Mouse (Mus musculus) frontal cortex, postnatal 14 days (tissue): ENCODE measurements around the gene Ranbp6.
A peak's percentile ranks its signal among the peaks of the same experiment; 100 is the strongest.

ENCODE experiments used
- DNase-seq, 2 experiments: peaks; one replicate each; pipeline ENCODE4 v3.0.0; 2022; ENCODE audit warnings: low spot score in 2 of 2

Ranbp6 gene

DNA sequence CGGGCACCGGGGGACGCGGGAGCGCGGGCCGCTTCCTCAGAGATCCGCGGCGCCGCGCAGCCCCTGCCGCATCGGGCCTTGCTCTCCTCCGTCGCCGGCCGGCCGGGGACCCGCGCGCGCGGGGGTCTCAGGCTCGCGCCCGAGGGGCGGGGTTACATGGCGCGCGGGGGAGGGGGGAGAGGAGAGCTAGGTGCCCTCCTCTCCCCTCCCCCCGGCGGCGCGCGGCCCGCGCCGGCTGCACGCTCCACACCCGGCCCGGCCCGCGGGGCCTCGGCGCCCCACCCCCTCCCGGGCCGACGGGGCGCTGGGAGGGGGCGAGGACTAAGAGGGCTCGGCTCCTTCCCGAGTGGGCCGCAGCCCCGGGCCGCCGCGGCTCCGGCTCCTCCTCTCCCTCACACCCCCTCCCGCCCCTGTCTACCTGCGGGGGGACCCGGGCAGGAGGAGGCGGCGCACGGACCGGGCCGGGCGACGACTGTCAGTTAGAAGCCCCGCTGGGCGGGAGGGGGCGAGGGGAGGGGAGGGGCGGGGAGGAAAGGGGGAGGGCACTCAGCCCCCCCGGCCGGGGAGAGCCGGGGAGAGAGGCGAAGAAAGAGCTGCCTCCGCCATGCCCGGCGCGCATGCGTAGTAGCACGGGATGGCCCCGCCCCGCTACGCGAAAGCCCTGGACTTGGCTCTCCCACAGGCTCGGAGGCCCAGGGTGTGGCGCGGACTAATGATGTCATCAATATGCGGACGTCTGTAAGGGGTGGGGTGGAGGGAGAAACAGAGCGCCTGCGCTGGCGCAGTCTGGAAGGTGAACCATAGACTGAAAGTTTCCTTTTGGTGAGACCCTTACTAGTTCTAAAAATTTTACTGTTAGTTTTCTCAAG, 6.6 kb downstream of the Ranbp6 start, which contains the start of gene 9930021J03Rik:
Gene 9930021J03Rik (minus strand): TSS at position 73 of the 869 bp plus-strand sequence.
- peak; percentile 96 to 98 for DNase-seq

DNA sequence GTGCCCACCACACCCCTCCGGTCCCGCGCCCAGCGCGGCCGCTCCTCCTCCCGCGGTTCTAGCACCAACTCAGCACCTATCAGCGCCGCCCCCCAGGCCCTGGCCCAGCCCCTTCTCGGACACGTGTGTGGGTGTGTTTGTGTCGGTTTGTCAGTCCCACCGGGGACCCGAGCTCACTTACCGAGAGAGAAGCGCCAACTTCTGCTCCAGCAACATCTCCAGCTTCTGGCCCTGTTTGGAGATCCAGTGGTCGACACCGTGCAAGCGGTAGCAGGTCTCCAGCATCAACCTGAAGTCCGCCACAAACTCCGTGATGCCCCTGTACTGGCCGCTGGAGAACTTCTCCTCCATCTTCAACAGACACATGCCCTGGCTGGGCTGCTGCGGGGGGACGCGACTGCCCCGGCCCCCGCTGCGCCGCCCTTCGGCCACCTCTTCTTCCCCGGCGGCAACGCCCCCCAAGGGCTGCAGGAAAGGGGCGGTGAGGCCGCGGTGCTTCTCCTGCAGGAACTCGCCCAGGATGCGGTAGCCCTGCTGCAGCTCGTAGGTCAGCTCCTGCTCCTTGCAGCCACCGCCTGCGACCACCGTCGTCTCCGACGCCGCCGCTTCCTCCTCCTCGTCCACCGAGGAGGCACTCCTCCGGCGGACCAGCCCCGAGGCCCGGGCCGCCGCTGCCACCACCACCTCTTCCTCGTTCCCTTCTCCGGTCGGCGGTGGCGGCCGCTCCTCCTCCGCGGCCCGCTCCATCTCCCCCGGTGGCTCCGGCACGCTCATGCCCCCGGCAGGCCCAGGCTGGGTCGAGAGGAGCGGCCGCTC, 7.5 kb downstream of the Ranbp6 start:
- peak; percentile 36 to 37 for DNase-seq

DNA sequence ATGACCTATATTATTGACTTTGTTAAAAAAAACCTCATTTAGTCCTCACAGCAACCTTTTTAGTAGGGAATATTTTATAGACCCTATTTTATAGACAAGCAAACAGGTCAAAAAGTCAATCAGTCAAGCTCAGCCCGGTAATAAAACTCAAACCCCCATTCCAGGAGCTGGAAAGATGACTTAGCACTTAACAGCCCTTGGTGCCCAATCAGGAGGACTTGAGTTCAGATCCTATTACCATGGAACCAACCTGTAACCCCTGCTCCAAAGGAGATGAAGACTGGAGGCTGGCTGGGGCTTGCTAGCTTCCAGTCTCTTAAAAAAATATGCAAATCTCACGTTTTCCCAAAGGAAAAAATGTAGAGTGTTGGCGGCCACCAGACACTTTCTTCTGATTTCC, 8.8 kb downstream of the Ranbp6 start:
- no peak for DNase-seq

DNA sequence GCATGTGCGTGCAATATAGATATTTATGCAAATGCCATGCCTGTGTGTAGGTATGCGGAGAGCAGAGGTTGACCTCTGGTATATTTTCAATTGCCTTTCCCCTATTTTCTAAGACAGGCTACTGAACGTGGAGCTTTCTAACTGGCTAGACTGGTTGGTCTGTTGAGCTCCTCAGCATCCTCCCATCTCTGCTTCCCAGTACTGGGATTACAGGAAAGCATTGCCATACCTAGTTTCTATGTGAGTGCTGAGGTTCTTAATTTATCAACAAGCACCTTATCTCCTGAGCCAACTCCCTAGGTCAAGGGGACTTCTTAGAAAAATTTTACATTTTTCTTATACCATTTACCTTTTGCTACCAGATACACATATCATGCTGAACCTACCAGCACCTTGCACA, 15.4 kb downstream of the Ranbp6 start:
- DNase-seq, result no peak

DNA sequence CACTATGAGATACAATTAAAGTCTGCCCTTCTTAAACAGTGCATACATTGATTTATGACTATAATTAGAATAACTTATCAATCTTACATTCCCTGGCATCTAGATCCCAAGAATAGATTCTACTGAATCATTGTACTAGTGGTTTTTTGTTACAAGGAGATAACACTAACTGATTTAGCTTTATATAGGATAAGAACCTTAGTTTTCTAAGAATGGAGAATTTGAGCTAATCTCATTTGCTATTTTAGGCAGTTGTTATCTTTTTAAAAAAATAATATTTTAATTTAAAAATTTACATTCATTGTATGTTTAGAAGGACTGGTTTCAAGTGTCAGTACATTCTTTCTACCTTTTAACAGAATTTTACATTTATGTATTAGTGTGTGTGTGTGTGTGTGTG, 24.8 kb downstream of the Ranbp6 start:
- DNase-seq, result no peak

DNA sequence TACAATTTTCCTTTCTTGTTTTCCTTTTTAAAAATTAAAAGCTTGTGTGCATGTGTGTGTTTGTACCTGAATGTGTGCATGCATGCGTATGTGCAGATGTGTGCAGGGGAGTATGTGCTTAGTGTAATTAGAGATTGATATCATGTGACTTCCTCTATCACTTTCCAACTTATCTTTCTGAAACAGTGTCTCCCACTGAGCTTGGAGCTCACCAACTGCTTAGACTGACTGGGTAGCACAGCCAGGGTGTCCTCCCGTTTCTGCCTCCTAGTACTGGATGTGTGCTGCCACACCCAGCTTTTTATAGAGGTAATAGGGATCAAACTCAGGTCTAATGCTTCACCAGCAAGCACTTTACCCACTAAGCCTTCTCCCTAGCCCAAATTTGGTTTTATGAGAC, 29.9 kb downstream of the Ranbp6 start:
- no peak for DNase-seq
